Comparison of ENCODE assay signal across 1 mouse cellular context in genomic region chr5:54024610-54025009, GRCm38 (mm10).
TF ChIP-seq lines count a peak whose summit lies in the region.

No protein-coding gene starts in this region.

TF ChIP-seq in MEL, 35 proteins besides CTCF, POLR2A, EP300 and RAD21 (continued from another document):
- TF ChIP-seq GABPA (IDR thresholded peaks at IDR 0.05; ENCODE audit: low read depth, low read length) (no peak), CHD1 (IDR thresholded peaks at IDR 0.05; ENCODE audit: low read depth, low read length) (no peak), ELF1 (IDR thresholded peaks at IDR 0.05; ENCODE audit: low read depth, low read length) (no peak), ZKSCAN1 (IDR thresholded peaks at IDR 0.05; ENCODE audit: low read depth, low read length) (no peak), NELFE (IDR thresholded peaks at IDR 0.05; ENCODE audit: low read depth, low read length) (no peak), ETS1 (IDR thresholded peaks at IDR 0.05; ENCODE audit: low read depth, low read length) (no peak), HCFC1 (IDR thresholded peaks at IDR 0.05; ENCODE audit: low read depth, low read length) (no peak), SMC3 (IDR thresholded peaks at IDR 0.05; ENCODE audit: low read depth, low read length) (no peak), ZC3H11A (IDR thresholded peaks at IDR 0.05; ENCODE audit: low read depth, low read length) (no peak), BHLHE40 (IDR thresholded peaks at IDR 0.05; ENCODE audit: borderline replicate concordance, low read depth, low read length) (no peak), RCOR1 (IDR thresholded peaks at IDR 0.05; ENCODE audit: low read depth, low read length) (no peak)
TF ChIP-seq in MEL: peak in this region for 0.
